Mouse (Mus musculus): ENCODE measurements at regions not wholly inside any gene's neighbourhood (a gene's known extent, or its start where the extent isn't known, plus 50 kb on each side); places are given as distances from the start of the nearest gene placed in this dataset.

DNA sequence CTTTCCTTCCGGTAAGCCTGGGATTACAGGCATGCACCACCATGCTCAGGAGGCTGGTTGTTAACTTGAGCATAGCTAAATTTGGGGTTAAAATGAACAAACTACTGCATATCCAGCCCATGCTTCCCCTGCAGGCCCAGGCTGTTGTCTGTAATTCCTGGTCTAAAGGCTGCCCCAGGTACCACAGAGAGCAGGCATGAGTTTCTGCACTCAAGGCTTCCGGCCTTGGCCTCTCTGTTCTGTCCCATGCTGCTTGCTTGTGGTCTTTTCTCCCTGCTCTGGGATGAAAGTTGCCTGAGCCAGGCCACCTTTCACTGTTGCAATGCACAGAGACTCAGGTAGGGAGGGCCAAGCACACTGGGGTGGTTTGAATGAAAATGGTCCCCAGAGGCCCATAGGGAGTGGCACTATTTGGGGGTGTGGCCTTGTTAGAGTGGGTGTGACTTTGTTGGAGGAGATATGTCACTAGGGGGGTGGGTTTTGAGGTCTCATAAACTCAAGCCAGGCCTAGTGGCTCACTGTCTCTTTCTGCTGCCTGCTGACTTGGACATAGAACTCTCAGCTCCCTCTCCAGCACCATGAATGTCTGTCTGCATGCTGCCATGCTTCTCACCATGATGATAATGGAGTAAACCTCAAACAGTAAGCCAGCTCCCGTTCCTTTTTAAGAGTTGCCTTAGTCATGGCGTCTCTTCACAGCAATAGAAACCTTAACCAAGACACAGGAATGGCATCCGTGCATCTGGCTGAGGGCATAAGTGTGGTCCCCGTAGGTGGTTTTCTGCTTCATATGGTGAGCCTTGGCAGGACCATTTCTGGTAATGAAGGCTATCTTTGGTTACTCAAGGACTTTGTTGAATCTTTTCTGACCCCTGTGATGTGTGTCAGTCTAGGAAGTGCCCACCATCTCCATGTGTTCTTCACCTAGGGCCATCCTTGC, 86.7 kb upstream of the Zfp366 start:
- DNase-seq: no peak

DNA sequence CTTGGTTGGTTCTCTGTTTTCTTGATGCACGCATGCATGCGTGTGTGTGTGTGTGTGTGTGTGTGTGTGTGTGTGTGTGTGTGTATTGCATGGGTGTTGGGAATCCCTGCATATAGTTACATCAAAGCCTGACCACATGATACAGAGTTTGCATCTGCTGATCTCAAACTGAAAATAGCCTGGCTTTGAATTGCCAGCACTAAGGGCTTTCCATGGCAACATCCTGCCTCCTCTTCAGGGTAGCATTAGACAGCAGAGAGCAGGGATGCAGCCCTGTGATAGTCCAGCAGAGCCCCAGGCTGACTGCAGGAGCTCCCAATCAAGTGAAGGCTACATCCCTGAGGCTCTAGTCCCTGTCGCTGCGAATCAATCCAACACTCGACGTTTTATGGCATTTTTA, 87.8 kb upstream of the Zfp366 start:
- DNase-seq: no peak

DNA sequence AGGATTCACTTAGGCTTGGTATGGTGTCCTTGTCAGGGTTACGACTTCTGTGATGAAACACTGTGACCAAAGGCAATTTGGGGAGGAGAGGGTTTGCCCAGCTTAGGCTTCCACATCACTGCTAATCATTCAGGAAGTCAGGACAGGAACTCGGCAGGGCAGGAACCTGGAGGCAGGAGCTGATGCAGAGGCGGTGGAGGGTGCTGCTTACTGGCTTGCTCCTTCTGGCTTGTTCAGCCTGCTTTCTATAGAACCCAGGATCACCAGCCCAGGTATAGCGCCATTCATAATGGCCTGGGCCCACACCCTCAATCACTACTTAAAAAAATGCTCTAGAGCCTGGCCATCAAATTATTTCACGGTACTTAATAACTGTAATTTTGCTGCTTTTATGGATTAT, 89.6 kb upstream of the Zfp366 start:
- DNase-seq: no peak

DNA sequence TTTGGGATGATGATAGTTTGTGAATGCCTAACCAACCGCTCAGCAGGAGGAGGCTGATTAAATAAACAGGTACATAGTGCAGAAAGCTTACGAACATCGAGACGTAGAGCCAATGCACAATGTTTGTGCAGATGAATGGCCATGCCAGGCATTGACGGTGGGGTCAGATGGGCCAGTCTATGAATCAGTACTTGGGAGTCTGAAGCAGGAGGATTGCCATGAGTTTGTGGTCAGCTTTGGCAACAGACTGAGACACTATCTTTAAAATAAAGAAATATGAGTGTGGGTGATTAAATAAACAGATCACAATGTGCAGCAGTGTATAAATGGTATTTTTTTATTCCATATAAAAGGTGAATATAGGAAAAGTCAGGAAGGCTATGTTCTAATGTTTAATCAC, 90.4 kb upstream of the Zfp366 start:
- DNase-seq: no peak

DNA sequence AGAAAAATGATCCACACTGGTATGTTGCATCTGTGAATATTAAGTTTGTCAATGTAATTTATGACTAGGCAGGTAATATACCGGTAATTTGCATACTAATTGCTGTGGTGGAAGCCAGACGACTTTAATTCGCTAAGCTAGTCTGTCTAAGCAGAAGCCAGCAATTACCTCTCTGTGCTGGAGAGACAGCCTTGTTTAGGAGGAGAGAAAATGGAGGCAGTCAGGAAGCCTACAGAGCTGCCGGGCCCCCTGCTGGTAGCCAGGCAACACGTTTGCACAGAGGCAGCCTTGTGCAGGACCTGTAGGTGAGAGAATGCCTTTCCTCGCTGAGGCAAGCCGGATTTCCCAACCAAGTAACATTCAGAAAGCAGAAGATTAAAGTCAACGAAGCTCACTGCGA, 91.4 kb upstream of the Zfp366 start:
- DNase-seq: peak; percentile 81 to 82

DNA sequence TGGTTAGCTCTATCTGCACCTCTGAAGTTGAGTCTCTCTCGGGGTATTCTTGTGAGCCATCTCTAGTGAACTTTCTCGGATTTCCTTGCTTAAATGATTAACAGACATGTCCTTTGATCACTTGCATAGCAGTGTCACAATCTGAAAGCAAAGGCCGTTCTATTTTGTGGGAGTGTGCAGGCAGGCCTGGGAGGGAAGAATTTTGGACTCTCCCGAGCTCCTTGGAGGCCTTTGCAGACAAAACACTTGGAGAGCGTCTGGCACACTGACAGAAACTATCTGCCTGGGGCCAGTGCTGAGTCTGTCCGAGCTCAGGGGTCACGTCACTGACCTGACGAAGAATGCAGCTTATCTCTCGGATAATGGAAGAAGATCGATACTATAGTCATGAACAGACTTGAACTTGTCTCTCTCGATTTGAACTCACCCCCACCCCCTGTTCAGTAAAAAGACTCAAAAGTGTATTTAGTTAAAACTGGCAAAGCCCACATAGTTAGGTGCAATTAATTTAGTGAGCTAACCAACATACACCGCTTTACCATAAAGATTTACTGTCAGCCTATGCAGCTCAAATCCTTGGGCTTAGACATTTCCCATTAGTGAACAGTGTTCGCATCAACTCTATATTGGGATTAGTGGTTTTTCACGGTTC, 92.2 kb upstream of the Zfp366 start:
- DNase-seq: peak; percentile 68 to 72

DNA sequence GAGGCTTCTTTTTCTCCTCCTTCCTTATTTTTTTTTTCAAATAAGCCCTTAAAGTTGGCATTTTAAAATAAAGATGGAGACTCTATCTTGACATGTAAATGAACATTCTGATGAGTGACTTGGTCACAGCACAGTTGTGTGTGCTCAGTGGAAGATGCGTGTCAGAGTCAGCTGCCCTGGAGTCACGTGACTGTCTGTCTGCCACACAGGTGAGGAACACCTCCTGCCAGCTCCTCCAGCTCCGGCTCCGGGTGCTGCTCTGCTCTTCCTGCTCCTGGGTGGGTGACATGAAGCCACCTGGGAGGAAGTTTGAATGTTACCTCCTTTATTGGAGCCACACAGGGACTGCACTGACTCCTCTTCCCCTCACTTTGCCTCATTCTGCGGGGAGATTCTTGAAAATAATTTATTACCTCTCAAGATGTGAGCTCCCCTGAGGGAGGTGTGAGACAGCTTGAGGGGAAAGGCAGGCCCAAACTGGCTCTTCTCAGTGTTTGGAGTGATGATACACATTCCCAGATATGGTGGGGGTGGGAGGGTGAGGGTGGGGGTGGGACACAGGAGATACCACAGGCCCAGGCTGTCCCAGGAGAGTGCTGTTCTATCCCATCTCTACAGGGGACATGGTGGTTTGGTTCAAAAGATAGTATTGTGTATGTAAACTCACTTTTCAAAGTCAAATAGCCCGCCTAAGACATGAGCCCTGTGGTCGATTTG, 92.9 kb upstream of the Zfp366 start:
- no peak for DNase-seq

GRCm38 (mm10) chr13:99090361-99090760, 94.3 kb upstream of the Zfp366 start:
- DNase-seq: no peak

DNA sequence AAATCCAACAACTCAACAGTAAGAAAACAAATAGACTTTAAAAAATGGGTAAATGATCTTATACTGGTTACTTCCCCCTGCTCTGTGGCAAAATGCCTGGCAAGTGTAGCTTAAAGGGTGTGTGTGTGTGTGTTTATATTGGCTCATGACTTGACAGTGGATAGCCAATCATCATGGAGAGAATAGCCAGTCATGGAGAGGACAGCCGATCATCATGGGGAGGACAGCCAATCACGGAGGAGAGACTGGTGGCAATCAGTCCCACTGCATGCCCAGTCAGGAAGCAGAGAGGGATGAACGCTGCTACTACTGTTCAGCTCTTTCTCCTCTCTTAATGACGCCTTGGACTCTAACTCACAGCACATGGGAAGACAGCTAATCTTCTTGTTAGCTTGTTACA, 96.3 kb upstream of the Zfp366 start:
- no peak for DNase-seq

DNA sequence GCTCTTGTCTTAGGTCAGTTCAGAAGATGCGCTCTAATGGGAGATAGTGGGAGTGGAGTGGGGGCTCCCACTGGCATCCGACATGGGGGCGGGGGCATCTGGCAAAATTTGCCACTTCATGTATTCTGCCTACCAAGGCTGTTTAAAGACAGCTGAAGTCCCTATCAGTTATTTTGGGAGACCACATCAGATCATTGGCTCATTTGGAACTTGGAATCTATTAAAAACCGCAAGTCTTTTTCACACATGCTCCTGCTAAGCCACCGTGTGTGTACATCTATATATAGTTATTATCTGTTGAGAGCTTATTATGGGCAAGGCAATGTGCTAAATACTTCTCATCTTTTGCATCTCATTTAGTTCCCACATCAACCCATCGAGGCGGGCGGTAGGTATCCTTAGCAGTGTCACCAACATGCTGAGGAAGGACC, 95.0 kb upstream of the 1700024P04Rik start:
- DNase-seq: peak in 1 of 2 experiments; percentile 39

DNA sequence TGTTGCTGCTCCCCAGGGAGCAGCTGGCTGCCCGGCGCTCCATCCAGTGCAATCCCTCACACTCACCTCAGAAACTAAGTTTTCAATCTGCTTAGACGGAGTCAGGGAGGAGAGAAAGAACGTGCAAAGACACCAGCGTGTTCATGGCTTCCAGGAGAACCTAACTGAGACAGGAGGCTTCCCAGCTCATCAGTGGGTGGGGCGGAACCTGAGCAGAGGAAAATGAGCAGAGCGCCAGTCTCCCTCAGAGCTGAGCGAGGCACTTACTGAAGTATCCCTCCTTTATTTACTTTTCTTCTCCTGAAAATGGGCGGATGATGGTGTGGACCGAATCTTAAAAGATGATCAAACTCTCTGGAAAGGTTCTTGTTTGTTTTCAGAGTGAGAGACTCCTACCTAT, 94.3 kb upstream of the 1700024P04Rik start:
- DNase-seq: no peak

DNA sequence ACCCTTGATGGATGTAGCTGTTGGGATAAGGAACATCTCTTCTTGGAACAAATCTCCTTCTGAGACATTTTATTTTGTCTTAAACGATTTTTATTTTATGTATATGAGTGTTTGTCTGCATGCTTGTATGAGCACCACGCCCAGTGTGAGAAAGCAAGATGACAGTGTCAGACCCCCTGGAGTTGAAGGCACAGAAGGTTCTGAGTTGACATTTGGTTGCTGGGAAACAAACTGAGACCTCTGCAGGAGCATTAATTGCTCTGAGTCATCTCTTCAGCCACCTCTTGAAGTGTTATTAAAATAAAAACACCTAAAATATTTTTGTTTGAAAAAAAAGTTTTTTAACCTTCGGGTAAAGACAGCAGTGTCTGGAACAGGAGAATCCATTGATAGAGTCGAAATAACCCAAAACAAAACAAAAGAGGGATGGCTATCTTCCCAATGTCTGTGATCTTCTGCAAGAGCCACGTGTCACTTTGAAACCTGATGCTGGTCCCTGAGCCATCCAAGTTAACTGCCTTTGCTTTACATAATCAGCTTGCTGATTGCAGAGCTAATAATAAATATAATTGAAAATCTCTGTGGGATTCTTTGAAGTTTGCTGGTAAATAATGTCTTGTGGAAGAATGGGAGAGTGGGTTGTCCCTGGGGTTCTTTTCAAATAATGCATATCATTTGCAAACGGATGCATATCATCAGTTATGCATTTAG, 92.8 kb upstream of the 1700024P04Rik start:
- DNase-seq: no peak

DNA sequence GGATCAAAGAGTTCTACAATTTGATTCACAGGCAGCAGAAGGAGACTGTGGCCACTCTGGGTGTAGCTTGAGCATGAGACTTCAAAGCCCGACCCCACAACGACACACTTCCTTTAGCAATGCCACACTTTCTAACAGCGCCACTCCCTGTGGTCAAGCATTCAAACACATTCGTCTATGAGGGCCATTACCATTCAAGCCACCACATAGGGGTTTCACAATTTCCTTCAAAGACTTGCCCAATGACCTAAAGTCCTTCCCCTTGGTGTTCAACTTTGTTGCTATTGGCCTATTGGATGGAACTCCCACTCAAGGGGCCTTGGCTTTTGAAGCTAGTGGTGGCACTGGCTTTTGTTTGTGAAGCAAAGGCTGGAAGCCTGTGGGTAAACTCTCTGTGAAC, 91.1 kb upstream of the 1700024P04Rik start:
- no peak for DNase-seq

DNA sequence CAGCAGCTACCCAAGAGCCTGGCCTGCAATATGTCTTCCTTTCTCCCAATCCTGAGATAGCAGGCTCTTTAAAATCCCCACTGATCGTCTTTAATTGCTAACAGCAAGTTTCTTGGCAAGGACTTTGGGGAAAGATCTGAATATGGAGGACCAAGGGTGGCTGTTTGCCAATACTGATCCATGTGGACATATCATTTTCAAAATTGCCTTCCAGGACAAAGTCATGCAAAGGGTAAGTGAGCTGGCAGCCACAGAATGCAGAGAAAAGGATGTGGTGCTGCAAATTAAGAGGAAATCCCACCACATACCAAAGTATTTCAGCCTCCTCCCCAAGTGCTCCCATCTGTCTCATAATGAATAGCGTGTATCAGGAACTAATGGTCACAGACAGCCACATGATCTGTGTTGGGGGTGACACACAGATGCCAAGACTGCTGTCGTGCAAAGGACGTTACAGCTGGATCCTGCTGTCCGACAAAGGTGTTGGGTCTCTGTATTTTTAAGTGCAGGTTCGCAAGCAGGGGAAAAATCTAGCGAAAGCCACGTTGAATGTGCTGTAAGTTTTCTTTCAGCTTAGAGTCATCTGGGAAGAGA, 87.6 kb upstream of the 1700024P04Rik start:
- no peak for DNase-seq

DNA sequence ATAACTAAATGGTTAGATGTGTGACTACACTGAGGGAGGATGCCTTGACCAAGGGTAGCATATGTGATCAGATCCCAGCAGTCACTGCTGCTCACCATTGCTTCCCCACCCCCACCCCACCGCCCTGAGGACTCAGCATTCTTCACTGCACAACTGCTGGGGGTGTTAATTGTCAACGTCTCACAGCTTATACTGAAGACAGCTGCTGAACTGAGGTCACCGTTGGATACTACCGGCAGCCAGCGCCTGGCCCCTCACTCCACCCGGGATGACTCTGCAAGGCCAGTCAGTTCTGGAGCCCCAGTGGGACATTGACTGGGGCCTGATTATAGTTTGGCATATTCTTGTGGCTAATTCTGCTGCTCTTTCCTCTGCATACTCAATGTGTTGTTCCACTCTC, 87.0 kb upstream of the 1700024P04Rik start:
- DNase-seq: peak; percentile 50 to 75

DNA sequence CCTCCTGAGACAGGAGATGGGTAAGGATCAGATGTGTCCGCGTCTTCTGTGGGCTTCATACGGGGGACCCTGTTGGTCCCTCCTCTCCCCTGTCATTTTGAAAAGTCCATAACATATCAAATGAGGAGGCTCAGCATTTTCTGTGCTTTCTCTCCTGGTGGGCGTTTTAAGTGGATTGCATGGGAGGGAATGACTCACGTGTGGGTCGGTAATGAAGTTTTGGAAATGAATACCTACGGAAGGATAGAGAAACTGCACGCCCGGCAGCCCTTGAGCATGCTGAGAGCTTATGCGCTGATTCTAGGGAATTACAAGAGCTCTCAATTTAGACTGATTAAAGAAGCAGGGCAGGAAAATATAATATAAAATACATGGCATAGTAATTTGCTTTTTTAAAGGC, 85.4 kb upstream of the 1700024P04Rik start:
- DNase-seq: no peak

GRCm38 (mm10) chr13:99067504-99067903, 83.1 kb upstream of the 1700024P04Rik start:
- no peak for DNase-seq

GRCm38 (mm10) chr13:99063431-99063830, 79.1 kb upstream of the 1700024P04Rik start:
- DNase-seq: no peak

DNA sequence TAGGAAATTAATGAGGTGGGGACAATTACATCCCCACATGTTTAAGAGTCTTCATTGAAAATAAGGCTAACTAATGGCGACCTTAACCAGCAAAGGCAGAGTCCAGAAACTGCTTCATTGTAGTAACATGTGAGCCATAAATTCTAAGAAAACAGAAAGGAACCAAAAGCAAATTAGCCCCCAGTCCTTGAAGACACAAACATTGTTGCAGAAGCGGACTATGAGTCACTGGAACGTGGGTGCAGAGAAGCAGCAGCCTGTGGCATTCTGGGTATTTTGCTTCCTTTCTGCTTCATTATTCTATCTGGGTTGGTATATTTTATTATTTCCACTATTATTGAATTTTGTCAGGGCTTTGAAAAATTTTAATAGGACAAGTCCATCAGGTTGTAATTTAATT, 78.6 kb upstream of the 1700024P04Rik start:
- no peak for DNase-seq

- peak; percentile 83 to 86 for DNase-seq
Observed at GRCm38 (mm10) chr13:99058131-99058970, 74.0 kb upstream of the 1700024P04Rik start.

DNA sequence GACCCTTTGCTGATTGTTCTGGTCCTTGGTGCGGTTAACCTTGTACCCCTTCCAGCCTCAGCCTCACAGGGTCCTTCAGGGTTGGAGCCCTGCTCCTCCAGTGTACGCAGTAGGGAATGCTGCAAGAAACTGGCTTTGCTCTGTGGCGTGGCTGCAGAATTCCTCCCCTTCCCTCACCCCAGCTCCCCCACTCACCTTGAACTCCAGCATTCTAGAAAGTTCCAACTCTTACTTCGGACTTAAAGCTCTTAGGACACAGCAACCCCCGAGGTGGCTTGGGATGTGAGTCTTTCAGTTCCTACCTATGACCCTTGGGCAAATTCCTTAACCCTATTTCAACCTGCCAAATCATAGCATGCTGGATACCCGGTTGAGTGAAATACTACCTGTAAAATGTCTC, 73.3 kb upstream of the 1700024P04Rik start:
- DNase-seq: peak in 1 of 2 experiments; percentile 18

Measured in heart, adult 18-20 months (tissue).